Mouse (Mus musculus): ENCODE measurements around the gene Ms4a5.
"Not testable (repeated sequence)": the region's sequence is repeated elsewhere in the genome, so short reads cannot be mapped to it uniquely, and the experiment has no call there.

The Ms4a5 gene

GRCm38 (mm10) chr19:11283773-11284172, at the start of gene Ms4a5:
Ms4a5 (minus strand) TSS chr19:11283873.
- DNase-seq (ENCODE audit: low spot score) = no peak

GRCm38 (mm10) chr19:11321123-11321522, 37.5 kb upstream of the Ms4a5 start:
- no peak for DNase-seq (ENCODE audit: low spot score)

- no peak for DNase-seq (ENCODE audit: low spot score)
Observed at GRCm38 (mm10) chr19:11316786-11317185, 33.1 kb upstream of the Ms4a5 start.

- DNase-seq (ENCODE audit: low spot score) = no peak
Observed at GRCm38 (mm10) chr19:11314354-11314753, 30.7 kb upstream of the Ms4a5 start, which contains the start of gene Ms4a14. Ms4a14 (minus strand) TSS chr19:11314454.

GRCm38 (mm10) chr19:11308888-11309287, 25.2 kb upstream of the Ms4a5 start:
- no peak for DNase-seq (ENCODE audit: low spot score)

GRCm38 (mm10) chr19:11299529-11299928, 15.9 kb upstream of the Ms4a5 start:
- DNase-seq (ENCODE audit: low spot score) = not testable (repeated sequence)

- DNase-seq (ENCODE audit: low spot score) = no peak
Observed at GRCm38 (mm10) chr19:11298939-11299338, 15.3 kb upstream of the Ms4a5 start.

- DNase-seq (ENCODE audit: low spot score) = not testable (repeated sequence)
Observed at GRCm38 (mm10) chr19:11293616-11294015, 9.9 kb upstream of the Ms4a5 start.

- DNase-seq (ENCODE audit: low spot score) = no peak
Observed at GRCm38 (mm10) chr19:11292990-11293389, 9.3 kb upstream of the Ms4a5 start.

GRCm38 (mm10) chr19:11280223-11280622, 3.5 kb downstream of the Ms4a5 start:
- no peak for DNase-seq (ENCODE audit: low spot score)

GRCm38 (mm10) chr19:11276431-11276830, 7.2 kb downstream of the Ms4a5 start:
- no peak for DNase-seq (ENCODE audit: low spot score)

GRCm38 (mm10) chr19:11266956-11267355, 16.7 kb downstream of the Ms4a5 start:
- DNase-seq (ENCODE audit: low spot score) = no peak

- DNase-seq (ENCODE audit: low spot score) = no peak
Observed at GRCm38 (mm10) chr19:11266052-11266845, 17.4 kb downstream of the Ms4a5 start, which contains the start of gene Ms4a1. Ms4a1 (minus strand) TSS chr19:11266241.

- DNase-seq (ENCODE audit: low spot score) = no peak
Observed at GRCm38 (mm10) chr19:11264602-11265185, 19.0 kb downstream of the Ms4a5 start.

- no peak for DNase-seq (ENCODE audit: low spot score)
Observed at GRCm38 (mm10) chr19:11263549-11263948, 20.1 kb downstream of the Ms4a5 start.

GRCm38 (mm10) chr19:11262932-11263331, 20.7 kb downstream of the Ms4a5 start:
- DNase-seq (ENCODE audit: low spot score) = not testable (repeated sequence)

- DNase-seq (ENCODE audit: low spot score) = no peak
Observed at GRCm38 (mm10) chr19:11261522-11261921, 22.2 kb downstream of the Ms4a5 start.

- DNase-seq (ENCODE audit: low spot score) = no peak
Observed at GRCm38 (mm10) chr19:11244230-11244629, 39.4 kb downstream of the Ms4a5 start.

- DNase-seq (ENCODE audit: low spot score) = no peak
Observed at GRCm38 (mm10) chr19:11242560-11242959, 41.1 kb downstream of the Ms4a5 start.

GRCm38 (mm10) chr19:11235820-11236219, 47.9 kb downstream of the Ms4a5 start:
- no peak for DNase-seq (ENCODE audit: low spot score)

- DNase-seq (ENCODE audit: low spot score) = no peak
Observed at GRCm38 (mm10) chr19:11234921-11235735, 48.5 kb downstream of the Ms4a5 start.

- no peak for DNase-seq (ENCODE audit: low spot score)
Observed at GRCm38 (mm10) chr19:11234244-11234643, 49.4 kb downstream of the Ms4a5 start.

- DNase-seq (ENCODE audit: low spot score) = no peak
Observed at GRCm38 (mm10) chr19:11232348-11232747, 51.3 kb downstream of the Ms4a5 start, which contains the start of gene Ms4a12. Ms4a12 (minus strand) TSS chr19:11232448.

Measured in testis, postnatal 10 days (tissue).